Mouse (Mus musculus): ENCODE data around the gene Gli2. TPM values are rescaled to one million over a fixed set of nuclear protein-coding genes. Genes with fewer than 3 reads are reported as not detected.
A peak's percentile ranks its signal among the peaks of the same experiment; 100 is the strongest.

The Gli2 gene
- polyA plus RNA-seq, 1 experiment from 2014 or later, result 3.4 TPM

DNA sequence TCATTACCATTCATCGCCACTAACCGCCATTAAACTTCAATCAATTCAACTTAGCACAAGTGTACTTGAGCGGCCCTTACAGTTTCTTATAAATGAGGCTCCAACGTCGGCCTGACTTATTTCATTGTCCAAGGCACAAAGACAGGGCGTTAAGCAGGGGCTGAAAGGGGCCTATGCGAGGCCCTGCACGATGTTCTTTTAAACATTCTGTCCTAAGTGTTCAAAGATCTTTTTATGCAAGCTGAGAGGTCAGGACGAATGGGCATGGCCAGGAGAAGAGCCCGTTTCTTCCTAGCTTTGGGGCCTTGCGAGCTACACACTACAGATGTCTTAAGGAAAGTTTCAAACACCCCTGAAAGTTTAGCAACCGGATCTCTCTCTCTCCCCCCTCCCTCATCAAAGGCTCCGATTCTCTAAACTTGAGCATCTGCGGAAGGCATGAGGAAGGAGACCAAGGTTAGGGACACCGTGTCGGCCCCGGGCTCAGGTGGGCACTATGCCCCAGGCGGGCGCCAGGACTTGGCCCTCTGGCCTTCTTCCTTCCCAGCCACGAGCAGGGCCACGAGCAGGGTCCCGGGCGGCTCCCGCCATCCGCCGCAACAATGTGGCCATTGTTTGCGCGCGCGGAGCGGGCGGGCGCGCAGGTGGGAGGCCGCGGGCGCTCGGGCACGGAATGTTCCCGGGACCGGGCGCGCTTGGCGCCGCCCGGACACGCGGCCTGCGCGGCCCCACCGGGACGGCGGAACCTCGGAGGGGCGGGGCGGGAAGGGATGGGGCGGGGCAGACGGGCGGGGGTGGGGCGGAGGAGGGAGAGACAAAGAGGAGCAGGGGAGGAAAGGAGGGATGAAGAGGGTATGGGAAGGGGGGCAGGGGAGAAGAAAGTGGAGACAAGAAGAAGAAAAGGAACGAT, 5.7 kb downstream of the Gli2 start:
- no peaks in the 10 kb centered on the region for H3K36me3 ChIP-seq (ENCODE audit: control insufficient read depth, insufficient read depth, low read length)
- WGBS, result 6% methylated on average over 60 of the region's 61 CpGs
- peak overlapping the region; percentile 82 for H3K4me2 ChIP-seq
- H3K4me1 ChIP-seq (replicated peaks; ENCODE audit: control insufficient read depth, insufficient read depth, low read length), result no peaks in the 10 kb centered on the region
- peak overlapping the region; percentile 54 for H3K4me3 ChIP-seq (ENCODE audit: low read depth, low read length)
- H3K9me3 ChIP-seq (ENCODE audit: control insufficient read depth, low read length), result no peaks in the 10 kb centered on the region
- peak overlapping the region; percentile 57 for H3K9ac ChIP-seq (ENCODE audit: low read depth, low read length)
- H3K27me3 ChIP-seq (replicated peaks; ENCODE audit: control insufficient read depth, insufficient read depth, low read length), result peaks cover 49% of the 10 kb centered on the region
- DNase-seq (ENCODE audit: low spot score), result no peak
- peak overlapping the region; percentile 53 for H3K27ac ChIP-seq (ENCODE audit: low read depth, low read length)
- ATAC-seq (replicated peaks; ENCODE audit: low FRiP score), result peak; percentile 38

DNA sequence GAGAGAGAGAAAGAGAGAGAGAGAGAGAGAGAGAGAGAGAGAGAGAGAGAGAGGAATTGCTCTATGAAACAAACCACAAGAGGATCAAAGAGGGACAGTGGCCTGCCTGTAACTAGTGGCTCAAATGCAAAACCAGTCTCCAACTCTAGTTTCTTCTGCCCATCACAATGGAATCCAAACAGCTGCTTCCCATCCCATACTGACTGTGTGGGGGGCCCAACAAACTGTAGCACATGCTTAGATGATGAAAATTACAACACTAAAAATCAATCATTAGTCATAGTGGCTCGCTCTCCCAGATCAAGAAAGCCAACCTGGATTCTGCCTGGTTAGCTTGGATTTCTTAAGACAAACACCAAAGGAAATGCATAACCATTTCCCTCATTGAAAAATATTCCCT, 15.0 kb downstream of the Gli2 start:
- Histone ChIP-seq H3K4me2 (no peak overlapping the region), H3K27me3 (replicated peaks; ENCODE audit: control insufficient read depth, insufficient read depth, low read length) (no peaks in the 10 kb centered on the region), H3K27ac (ENCODE audit: low read depth, low read length) (no peak overlapping the region), H3K9me3 (ENCODE audit: control insufficient read depth, low read length) (no peaks in the 10 kb centered on the region), H3K4me1 (replicated peaks; ENCODE audit: control insufficient read depth, insufficient read depth, low read length) (peaks cover 6% of the 10 kb centered on the region; the same call in 1 of the 2 replicates), H3K36me3 (ENCODE audit: control insufficient read depth, insufficient read depth, low read length) (no peaks in the 10 kb centered on the region), H3K9ac (ENCODE audit: low read depth, low read length) (no peak overlapping the region), H3K4me3 (ENCODE audit: low read depth, low read length) (no peak overlapping the region)
- no peak for ATAC-seq (replicated peaks; ENCODE audit: low FRiP score)
- 82% methylated on average over 1 of the region's 1 CpGs for WGBS
- DNase-seq (ENCODE audit: low spot score), result no peak

DNA sequence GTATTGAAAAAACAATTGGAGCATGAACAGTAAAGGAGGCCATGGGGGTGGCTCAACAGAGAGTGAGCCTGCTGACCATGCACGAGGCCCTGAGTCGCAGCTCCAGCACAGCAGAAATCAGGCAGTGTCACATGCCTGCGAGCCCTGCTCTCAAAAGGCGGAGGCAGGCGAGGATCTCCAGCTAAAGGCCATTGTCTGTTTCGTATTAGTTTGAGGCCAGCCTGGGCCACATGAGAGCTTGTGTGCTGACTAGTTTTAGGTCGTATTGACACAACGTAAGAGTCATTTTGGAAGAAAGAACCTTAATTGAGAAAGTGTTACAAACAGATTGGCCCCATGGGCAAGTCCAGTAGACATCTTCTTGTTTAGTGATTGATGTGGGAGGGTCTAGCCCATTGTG, 17.5 kb downstream of the Gli2 start:
- no peak overlapping the region for H3K4me3 ChIP-seq (ENCODE audit: low read depth, low read length)
- H3K27ac ChIP-seq (ENCODE audit: low read depth, low read length), result no peak overlapping the region
- H3K9me3 ChIP-seq (ENCODE audit: control insufficient read depth, low read length), result no peaks in the 10 kb centered on the region
- no peak for DNase-seq (ENCODE audit: low spot score)
- H3K27me3 ChIP-seq (replicated peaks; ENCODE audit: control insufficient read depth, insufficient read depth, low read length), result no peaks in the 10 kb centered on the region
- peaks cover 9% of the 10 kb centered on the region; the same call in 1 of the 2 replicates for H3K4me1 ChIP-seq (replicated peaks; ENCODE audit: control insufficient read depth, insufficient read depth, low read length)
- H3K9ac ChIP-seq (ENCODE audit: low read depth, low read length), result no peak overlapping the region
- no peaks in the 10 kb centered on the region for H3K36me3 ChIP-seq (ENCODE audit: control insufficient read depth, insufficient read depth, low read length)
- no peak for ATAC-seq (replicated peaks; ENCODE audit: low FRiP score)
- 75% methylated on average over 8 of the region's 8 CpGs for WGBS
- H3K4me2 ChIP-seq, result no peak overlapping the region

DNA sequence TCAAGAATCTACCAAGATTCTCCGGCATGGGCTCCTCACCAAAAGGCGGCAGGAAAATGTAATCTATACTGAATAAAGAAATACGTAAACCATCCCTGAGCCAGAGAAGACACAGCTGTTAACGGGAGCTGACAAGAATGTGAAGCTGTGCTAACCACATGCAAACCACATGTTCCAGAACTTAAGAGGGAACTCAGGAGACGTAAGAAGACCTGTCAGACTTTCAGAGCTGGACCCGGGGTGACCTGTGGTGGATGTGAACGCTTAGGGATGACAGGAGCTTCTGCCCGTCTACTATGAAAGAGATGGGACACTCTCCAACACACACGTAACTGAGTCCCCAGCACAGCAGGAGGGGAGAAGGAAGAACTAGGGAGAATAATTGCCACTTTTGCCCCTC, 18.1 kb downstream of the Gli2 start:
- H3K27me3 ChIP-seq (replicated peaks; ENCODE audit: control insufficient read depth, insufficient read depth, low read length), result no peaks in the 10 kb centered on the region
- DNase-seq (ENCODE audit: low spot score) (no peak), ATAC-seq (replicated peaks; ENCODE audit: low FRiP score) (no peak)
- peaks cover 9% of the 10 kb centered on the region; the same call in 1 of the 2 replicates for H3K4me1 ChIP-seq (replicated peaks; ENCODE audit: control insufficient read depth, insufficient read depth, low read length)
- H3K36me3 ChIP-seq (ENCODE audit: control insufficient read depth, insufficient read depth, low read length), result no peaks in the 10 kb centered on the region
- no peak overlapping the region for H3K27ac ChIP-seq (ENCODE audit: low read depth, low read length)
- H3K9ac ChIP-seq (ENCODE audit: low read depth, low read length), result no peak overlapping the region
- H3K4me2 ChIP-seq, result no peak overlapping the region
- no peaks in the 10 kb centered on the region for H3K9me3 ChIP-seq (ENCODE audit: control insufficient read depth, low read length)
- no peak overlapping the region for H3K4me3 ChIP-seq (ENCODE audit: low read depth, low read length)
- 51% methylated on average over 9 of the region's 9 CpGs for WGBS

DNA sequence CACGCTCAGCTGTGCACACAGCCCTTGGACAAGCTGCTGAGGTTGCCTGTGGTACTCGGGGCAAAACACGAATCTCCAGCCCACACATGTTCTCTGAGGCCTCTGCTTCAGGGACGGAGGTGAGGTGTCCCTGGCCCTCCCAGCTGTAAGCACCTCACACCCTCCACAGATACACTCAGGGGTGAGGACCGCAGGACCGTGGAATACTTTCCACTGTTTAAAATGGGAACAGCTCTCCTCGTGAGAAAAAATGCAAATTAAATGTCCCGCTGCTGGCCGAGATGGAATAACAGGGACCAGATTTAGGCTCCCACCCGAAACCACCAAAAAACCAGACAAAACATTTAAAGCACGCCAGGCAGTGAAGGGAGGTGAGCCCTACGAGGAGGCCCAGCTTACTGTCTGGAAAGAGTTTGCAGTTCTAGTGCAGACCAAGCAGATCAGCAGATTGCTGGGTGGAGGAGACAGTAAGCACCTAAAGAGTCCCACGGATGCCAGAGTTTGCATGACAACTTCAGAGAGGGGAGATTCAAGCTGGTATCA, 19.2 kb downstream of the Gli2 start:
- whole genome bisulfite sequencing, result 48% methylated on average over 13 of the region's 13 CpGs
- no peak overlapping the region for H3K9ac ChIP-seq (ENCODE audit: low read depth, low read length)
- H3K36me3 ChIP-seq (ENCODE audit: control insufficient read depth, insufficient read depth, low read length), result no peaks in the 10 kb centered on the region
- ATAC-seq (replicated peaks; ENCODE audit: low FRiP score) (no peak), DNase-seq (ENCODE audit: low spot score) (no peak)
- no peak overlapping the region for H3K4me3 ChIP-seq (ENCODE audit: low read depth, low read length)
- peak overlapping the region; percentile 70; the same call in 1 of the 2 replicates for H3K27ac ChIP-seq (ENCODE audit: low read depth, low read length)
- no peaks in the 10 kb centered on the region for H3K9me3 ChIP-seq (ENCODE audit: control insufficient read depth, low read length)
- peaks cover 9% of the 10 kb centered on the region; the same call in 1 of the 2 replicates for H3K4me1 ChIP-seq (replicated peaks; ENCODE audit: control insufficient read depth, insufficient read depth, low read length)
- no peak overlapping the region for H3K4me2 ChIP-seq
- H3K27me3 ChIP-seq (replicated peaks; ENCODE audit: control insufficient read depth, insufficient read depth, low read length), result no peaks in the 10 kb centered on the region

DNA sequence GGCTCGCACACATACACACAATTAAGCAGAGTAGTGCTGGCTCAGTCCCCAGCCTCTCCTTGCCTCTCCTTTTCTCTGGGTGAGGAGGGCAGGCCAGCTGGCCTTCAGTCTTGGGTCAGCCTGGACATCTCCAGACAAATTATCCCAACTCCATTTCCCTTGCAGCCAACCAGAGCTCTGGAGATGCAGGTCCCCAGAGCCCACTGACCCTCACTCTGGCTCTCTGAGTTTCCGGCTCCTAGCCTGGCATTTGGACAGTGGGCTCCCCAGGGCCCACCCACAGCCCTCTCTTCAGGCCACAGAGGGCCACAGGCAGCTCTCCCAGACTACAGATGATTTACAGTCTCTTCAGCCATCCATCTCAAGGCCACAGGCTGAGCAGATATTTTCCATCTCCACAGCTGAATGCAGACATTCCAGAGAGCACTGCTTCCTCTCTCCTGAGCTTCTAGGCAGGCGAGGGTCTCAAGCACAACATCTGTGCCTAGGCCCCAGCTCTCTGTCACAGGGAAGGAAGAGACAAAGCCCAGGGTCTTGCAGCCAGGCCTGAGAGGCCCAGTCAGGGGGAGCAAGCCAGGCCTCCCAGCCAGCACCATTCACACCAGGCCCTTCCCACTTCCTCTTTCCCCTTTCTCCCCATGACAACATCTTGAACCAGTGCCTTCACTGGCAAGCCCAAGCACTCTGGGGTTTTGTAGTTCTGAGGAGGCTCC, 19.8 kb downstream of the Gli2 start:
- Histone ChIP-seq H3K27me3 (replicated peaks; ENCODE audit: control insufficient read depth, insufficient read depth, low read length) (no peaks in the 10 kb centered on the region), H3K36me3 (ENCODE audit: control insufficient read depth, insufficient read depth, low read length) (no peaks in the 10 kb centered on the region), H3K4me1 (replicated peaks; ENCODE audit: control insufficient read depth, insufficient read depth, low read length) (peaks cover 9% of the 10 kb centered on the region; the same call in 1 of the 2 replicates), H3K9me3 (ENCODE audit: control insufficient read depth, low read length) (no peaks in the 10 kb centered on the region), H3K27ac (ENCODE audit: low read depth, low read length) (peak overlapping the region; percentile 70), H3K4me2 (no peak overlapping the region), H3K4me3 (ENCODE audit: low read depth, low read length) (no peak overlapping the region), H3K9ac (ENCODE audit: low read depth, low read length) (peak overlapping the region; percentile 4; the same call in 1 of the 2 replicates)
- ATAC-seq (replicated peaks; ENCODE audit: low FRiP score) (peak; percentile 59; the same call in 1 of the 2 replicates), DNase-seq (ENCODE audit: low spot score) (peak; percentile 55)
- 49% methylated on average over 3 of the region's 3 CpGs for WGBS

GRCm38 (mm10) chr1:119031185-119031584, 22.2 kb downstream of the Gli2 start:
- H3K9ac ChIP-seq (ENCODE audit: low read depth, low read length), result no peak overlapping the region
- H3K4me2 ChIP-seq, result no peak overlapping the region
- no peaks in the 10 kb centered on the region for H3K36me3 ChIP-seq (ENCODE audit: control insufficient read depth, insufficient read depth, low read length)
- H3K27ac ChIP-seq (ENCODE audit: low read depth, low read length), result no peak overlapping the region
- no peaks in the 10 kb centered on the region for H3K9me3 ChIP-seq (ENCODE audit: control insufficient read depth, low read length)
- H3K4me3 ChIP-seq (ENCODE audit: low read depth, low read length), result no peak overlapping the region
- 71% methylated on average over 6 of the region's 6 CpGs for WGBS
- ATAC-seq (replicated peaks; ENCODE audit: low FRiP score) (0 out of 2 replicates have a peak, but pooled peaks have one; percentile 39), DNase-seq (ENCODE audit: low spot score) (no peak)
- H3K27me3 ChIP-seq (replicated peaks; ENCODE audit: control insufficient read depth, insufficient read depth, low read length), result no peaks in the 10 kb centered on the region
- peaks cover 12% of the 10 kb centered on the region; the same call in 1 of the 2 replicates for H3K4me1 ChIP-seq (replicated peaks; ENCODE audit: control insufficient read depth, insufficient read depth, low read length)

DNA sequence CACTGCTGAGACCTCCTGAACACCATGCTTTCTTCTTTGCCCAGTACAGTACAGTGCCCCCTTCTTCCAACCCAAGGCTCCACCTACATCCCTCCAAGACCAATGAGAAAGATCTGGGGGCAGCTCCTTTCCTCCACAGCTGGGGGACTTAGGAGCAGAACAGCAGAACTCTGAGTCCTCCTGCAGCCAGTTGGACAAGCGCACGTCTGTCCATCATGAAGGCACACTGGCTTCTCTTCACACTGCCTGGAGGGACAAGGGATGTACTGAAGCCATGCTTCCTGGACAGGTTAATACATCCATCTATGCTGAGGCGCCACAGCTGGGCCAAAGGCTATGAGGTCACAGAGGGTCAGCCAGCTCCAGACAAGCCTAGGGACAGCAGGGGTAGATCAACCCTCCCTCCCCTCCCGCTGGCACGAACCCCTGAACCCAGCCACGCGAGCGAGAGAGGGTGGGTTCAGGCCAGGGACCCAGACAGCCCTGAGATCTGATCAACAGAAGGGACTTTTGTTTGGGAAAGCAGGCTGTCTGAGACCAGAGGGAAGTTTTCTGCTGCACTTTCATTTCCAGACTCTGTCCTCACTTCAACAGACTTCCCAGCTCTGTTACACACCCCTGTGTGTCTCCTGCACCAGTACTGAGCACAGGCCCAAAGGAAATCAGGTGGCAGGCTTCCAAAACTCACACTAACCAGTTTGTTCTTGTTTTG, 27.6 kb downstream of the Gli2 start:
- 55% methylated on average over 8 of the region's 8 CpGs for WGBS
- DNase-seq (ENCODE audit: low spot score) (no peak), ATAC-seq (replicated peaks; ENCODE audit: low FRiP score) (no peak)
- Histone ChIP-seq H3K4me3 (ENCODE audit: low read depth, low read length) (no peak overlapping the region), H3K4me2 (no peak overlapping the region), H3K9me3 (ENCODE audit: control insufficient read depth, low read length) (no peaks in the 10 kb centered on the region), H3K27ac (ENCODE audit: low read depth, low read length) (no peak overlapping the region), H3K36me3 (ENCODE audit: control insufficient read depth, insufficient read depth, low read length) (no peaks in the 10 kb centered on the region), H3K4me1 (replicated peaks; ENCODE audit: control insufficient read depth, insufficient read depth, low read length) (peaks cover 7% of the 10 kb centered on the region; the same call in 1 of the 2 replicates), H3K27me3 (replicated peaks; ENCODE audit: control insufficient read depth, insufficient read depth, low read length) (no peaks in the 10 kb centered on the region), H3K9ac (ENCODE audit: low read depth, low read length) (no peak overlapping the region)
